Mouse (Mus musculus) limb, embryonic 12.5 days (tissue): ENCODE data around the gene Ddx23. TPM values are rescaled to one million over a fixed set of nuclear protein-coding genes. Genes with fewer than 3 reads are reported as not detected.

Source experiments
- ATAC-seq: fragments of 200-750 bp; cut with Nextera tagmentation; 2 replicates; pipeline ENCODE4 v1.8.0; 2017; ENCODE audit warnings: low read depth, moderate TSS enrichment; ENCODE audit not compliant: insufficient number of reproducible peaks, insufficient read depth, low FRiP score, low TSS enrichment
- H3K27ac ChIP-seq: fragments of 300-500 bp; sonication (generic); 2 replicates; pipeline ENCODE4 v1.5.1; 2016; ENCODE audit warnings: mild to moderate bottlenecking, moderate library complexity
- H3K27me3 ChIP-seq: fragments of 300-500 bp; sonication (generic); 2 replicates; pipeline ENCODE4 v1.6.1; 2016; ENCODE audit warnings: mild to moderate bottlenecking, moderate library complexity
- H3K36me3 ChIP-seq: fragments of 300-500 bp; sonication (generic); 2 replicates; pipeline ENCODE4 v1.6.1; 2016; ENCODE audit warnings: mild to moderate bottlenecking, moderate library complexity
- H3K4me1 ChIP-seq: fragments of 300-500 bp; sonication (generic); replicated peaks from 2 replicates; pipeline ENCODE4 v1.6.1; 2016
- H3K4me2 ChIP-seq: fragments of 300-500 bp; sonication (generic); 2 replicates; pipeline ENCODE4 v1.6.1; 2016; ENCODE audit warnings: mild to moderate bottlenecking, moderate library complexity
- H3K4me3 ChIP-seq: fragments of 300-500 bp; sonication (generic); replicated peaks from 2 replicates; pipeline ENCODE4 v1.5.1; 2016; ENCODE audit warnings: mild to moderate bottlenecking
- H3K9ac ChIP-seq: fragments of 300-500 bp; sonication (generic); replicated peaks from 2 replicates; pipeline ENCODE4 v1.6.1; 2016; ENCODE audit warnings: mild to moderate bottlenecking, moderate library complexity
- H3K9me3 ChIP-seq: fragments of 300-500 bp; sonication (generic); 2 replicates; pipeline ENCODE4 v1.6.1; 2016; ENCODE audit warnings: mild to moderate bottlenecking, moderate library complexity
- WGBS: fragments of 180-500 bp; shearing (Covaris S2); methylation state at CpG from one replicate; pipeline ENCODE4 v1.1.7; 2016; 5-methylcytosine and 5-hydroxymethylcytosine counted together
- polyA plus RNA-seq: library from polyadenylated mRNA; unstranded; fragments of >200 nt; fragmentation: Nextera tagmentation; extraction: Ambion mirVana; gene quantifications from 2 replicates; pipeline ENCODE4 v1.2.1, GENCODE M21; 2016

The Ddx23 gene
- polyA plus RNA-seq, 1 experiment from 2014 or later, result 31.5 TPM

DNA sequence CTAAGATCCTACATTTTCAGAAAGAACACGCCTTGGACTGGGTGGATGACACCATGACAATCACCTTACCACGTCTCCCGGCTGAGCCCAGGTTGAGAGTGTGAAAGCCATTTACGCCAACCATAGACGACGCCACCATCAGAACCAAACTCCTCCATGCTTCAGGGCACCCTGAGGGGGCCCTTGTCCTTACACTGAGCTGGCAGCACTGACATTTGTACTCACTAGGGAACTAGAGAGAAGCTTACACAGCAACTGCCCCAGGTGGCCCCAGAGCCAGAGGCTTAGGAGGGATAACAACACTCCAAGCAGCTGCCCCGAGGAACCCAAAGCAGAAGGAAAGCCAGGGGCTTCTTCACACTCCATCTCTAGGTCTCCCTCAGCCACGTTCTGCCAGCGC is 56.0 kb downstream of the Ddx23 start:
- Histone ChIP-seq H3K9ac (0 out of 2 replicates have a peak overlapping the region, but pooled peaks have one; percentile 9), H3K4me3 (no peak overlapping the region), H3K27ac (no peak overlapping the region), H3K36me3 (peaks cover 45% of the 10 kb centered on the region), H3K4me1 (peaks cover 46% of the 10 kb centered on the region), H3K9me3 (no peaks in the 10 kb centered on the region), H3K4me2 (peak overlapping the region; percentile 94; the same call in 1 of the 2 replicates), H3K27me3 (no peaks in the 10 kb centered on the region)
- 68% methylated on average over 9 of the region's 9 CpGs for WGBS
- ATAC-seq, result no peak

DNA sequence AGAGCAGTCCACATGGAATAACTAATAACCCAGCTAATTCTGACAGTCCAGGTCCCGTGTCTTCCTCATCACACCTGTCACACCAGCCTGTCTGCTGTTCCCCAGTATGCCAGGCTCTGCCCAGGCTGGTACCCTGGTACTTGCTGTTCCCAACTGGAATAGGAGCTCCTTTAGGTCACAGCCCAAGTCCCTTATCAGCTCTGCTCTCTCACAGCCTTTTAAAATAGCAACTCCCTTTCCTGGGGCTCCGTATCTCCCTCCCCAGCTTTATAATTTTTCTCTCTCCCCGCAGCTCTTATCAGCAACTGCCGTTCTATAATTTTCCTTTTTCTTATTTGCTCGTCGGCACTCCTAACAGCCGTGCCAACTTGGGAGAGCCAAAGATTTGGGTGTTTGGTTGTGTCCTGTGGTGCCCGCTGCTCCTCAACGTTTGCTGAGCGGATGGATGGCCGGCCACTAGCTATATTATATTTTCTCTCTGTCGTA is 56.6 kb downstream of the Ddx23 start:
- H3K27me3 ChIP-seq, result no peaks in the 10 kb centered on the region
- no peak overlapping the region for H3K27ac ChIP-seq
- H3K4me2 ChIP-seq, result no peak overlapping the region
- H3K4me3 ChIP-seq, result no peak overlapping the region
- no peak overlapping the region for H3K9ac ChIP-seq
- ATAC-seq, result no peak
- 93% methylated on average over 12 of the region's 12 CpGs for WGBS
- peaks cover 51% of the 10 kb centered on the region for H3K36me3 ChIP-seq
- H3K9me3 ChIP-seq, result no peaks in the 10 kb centered on the region
- H3K4me1 ChIP-seq, result peaks cover 46% of the 10 kb centered on the region

DNA sequence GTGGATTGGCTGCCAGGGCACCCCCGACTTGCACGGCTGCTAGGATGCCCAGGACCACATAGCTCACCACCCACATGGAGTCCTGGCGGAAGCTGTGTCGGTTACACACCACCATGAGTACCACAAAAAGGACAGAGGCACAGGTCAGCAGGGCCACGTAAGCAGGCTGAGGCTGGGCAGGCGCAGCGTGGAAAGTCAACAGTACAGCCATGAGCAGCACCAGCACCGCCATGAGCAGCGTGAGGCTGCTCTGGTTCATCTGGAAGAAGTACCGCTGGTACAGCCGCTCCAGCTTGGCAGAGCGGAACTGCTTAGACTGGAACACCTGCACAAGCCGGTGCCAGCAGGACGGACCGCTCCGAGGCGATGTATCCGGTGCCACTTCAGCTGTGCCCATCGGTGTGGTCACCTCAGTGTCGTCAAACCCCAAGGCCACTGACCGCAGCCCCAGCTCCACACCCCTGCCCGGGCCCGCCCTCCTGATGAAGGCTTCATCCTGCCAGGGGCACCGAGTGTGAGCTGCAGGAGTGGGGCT is 58.6 kb downstream of the Ddx23 start:
- peaks cover 71% of the 10 kb centered on the region for H3K36me3 ChIP-seq
- no peak for ATAC-seq
- no peak overlapping the region for H3K4me3 ChIP-seq
- H3K9ac ChIP-seq, result no peak overlapping the region; the same call in 1 of the 2 replicates
- WGBS, result 95% methylated on average over 24 of the region's 24 CpGs
- H3K9me3 ChIP-seq, result no peaks in the 10 kb centered on the region
- H3K4me2 ChIP-seq, result no peak overlapping the region
- peaks cover 44% of the 10 kb centered on the region for H3K4me1 ChIP-seq
- no peaks in the 10 kb centered on the region for H3K27me3 ChIP-seq
- 0 out of 2 replicates have a peak overlapping the region, but pooled peaks have one; percentile 12 for H3K27ac ChIP-seq

DNA sequence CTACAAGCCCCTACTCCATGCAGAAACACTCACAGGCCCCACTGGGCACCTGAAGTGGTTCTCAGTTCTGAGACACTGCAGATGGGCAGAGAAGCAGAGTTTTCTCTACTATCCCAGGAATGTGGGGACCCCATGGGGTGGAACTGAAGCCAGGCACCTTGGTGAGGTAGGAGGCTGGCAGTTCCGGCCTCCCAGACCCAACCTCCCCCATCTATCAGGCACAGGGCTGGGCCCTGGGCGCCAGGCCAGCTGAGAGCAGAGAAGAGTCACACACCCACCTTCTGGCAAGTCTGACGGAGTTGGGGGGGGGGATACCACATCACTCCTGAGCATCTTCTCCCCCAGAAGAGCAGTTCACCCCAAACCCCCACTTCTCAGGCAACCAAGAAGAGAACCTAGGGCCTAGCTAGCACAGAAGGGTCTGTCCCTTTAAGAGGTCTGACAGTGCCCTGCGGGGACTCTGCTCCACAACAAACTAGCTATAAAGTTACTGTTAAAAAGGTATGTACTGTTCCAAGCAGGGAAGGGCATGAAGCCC is 59.7 kb downstream of the Ddx23 start:
- H3K27ac ChIP-seq, result no peak overlapping the region
- peak overlapping the region; percentile 33 for H3K4me2 ChIP-seq

DNA sequence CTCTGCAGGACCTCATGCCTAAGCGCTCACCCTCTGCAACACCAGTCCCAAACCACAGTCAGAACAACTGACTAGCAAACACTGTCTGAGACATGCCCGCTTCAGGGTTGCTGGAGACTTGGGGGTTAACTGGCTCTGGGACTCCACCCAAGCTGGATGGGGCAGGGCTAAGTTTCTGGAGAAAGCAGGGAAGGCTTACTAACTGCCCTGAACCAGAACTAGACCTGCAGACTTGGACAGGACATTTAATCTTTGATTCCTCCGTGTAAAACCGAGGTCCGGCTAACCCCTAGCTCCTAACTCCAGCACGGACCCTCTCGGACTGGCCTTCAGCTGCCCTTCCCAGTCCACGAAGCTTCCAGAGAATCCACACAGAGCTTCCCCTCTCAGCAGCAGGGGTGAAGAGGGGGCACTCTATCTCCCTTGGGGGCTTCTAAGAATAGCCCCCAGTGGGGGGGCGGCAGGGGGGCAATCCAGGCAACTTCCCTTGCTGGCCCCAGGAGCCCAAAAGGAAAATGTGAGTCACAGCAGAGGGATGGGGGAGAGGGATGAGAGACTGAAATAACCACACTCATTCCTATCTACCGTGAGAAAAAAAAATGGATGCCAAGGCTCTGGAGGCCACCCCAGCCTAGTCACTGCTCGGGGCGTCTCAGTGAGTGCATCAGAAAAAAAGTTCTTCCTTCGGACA is 60.4 kb downstream of the Ddx23 start:
- no peaks in the 10 kb centered on the region for H3K27me3 ChIP-seq
- peak overlapping the region; percentile 22; the same call in 1 of the 2 replicates for H3K4me2 ChIP-seq
- H3K9ac ChIP-seq, result peak overlapping the region; percentile 37; the same call in 1 of the 2 replicates
- no peak overlapping the region for H3K27ac ChIP-seq
- 71% methylated on average over 13 of the region's 13 CpGs for WGBS
- no peak overlapping the region for H3K4me3 ChIP-seq
- peaks cover 31% of the 10 kb centered on the region for H3K4me1 ChIP-seq
- no peaks in the 10 kb centered on the region for H3K9me3 ChIP-seq
- ATAC-seq, result no peak
- H3K36me3 ChIP-seq, result peaks cover 89% of the 10 kb centered on the region

More for the DNA sequence above, 59.7 kb downstream of the Ddx23 start:
- peak overlapping the region; percentile 6; the same call in 1 of the 2 replicates for H3K4me3 ChIP-seq
- 67% methylated on average over 4 of the region's 4 CpGs for WGBS
- no peaks in the 10 kb centered on the region for H3K9me3 ChIP-seq
- H3K4me1 ChIP-seq, result peaks cover 38% of the 10 kb centered on the region
- H3K27me3 ChIP-seq, result no peaks in the 10 kb centered on the region
- peaks cover 83% of the 10 kb centered on the region for H3K36me3 ChIP-seq
- peak overlapping the region; percentile 37; the same call in 1 of the 2 replicates for H3K9ac ChIP-seq
- no peak for ATAC-seq

DNA sequence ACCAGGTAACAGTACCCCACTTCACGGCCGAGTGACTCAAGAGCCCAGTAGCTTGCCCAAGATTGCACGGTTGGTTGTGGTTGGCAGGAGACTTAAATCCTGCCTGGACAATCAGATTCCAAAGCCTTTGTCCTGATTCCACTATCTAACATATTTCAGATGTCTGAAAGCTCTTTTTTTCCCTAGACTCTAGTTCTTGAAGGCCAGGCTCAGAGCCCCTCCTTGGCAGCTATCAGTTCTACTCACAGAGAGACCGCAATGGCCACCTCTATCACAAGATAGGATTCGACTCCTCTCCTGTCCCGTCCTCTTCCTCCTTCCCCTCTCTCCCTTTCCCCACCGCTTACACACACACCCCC is 60.9 kb downstream of the Ddx23 start:
- H3K4me2 ChIP-seq, result no peak overlapping the region
- no peaks in the 10 kb centered on the region for H3K27me3 ChIP-seq
- no peaks in the 10 kb centered on the region for H3K9me3 ChIP-seq
- no peak for ATAC-seq
- H3K27ac ChIP-seq, result no peak overlapping the region
- H3K9ac ChIP-seq, result peak overlapping the region; percentile 37; the same call in 1 of the 2 replicates
- H3K4me3 ChIP-seq, result no peak overlapping the region
- WGBS, result 88% methylated on average over 7 of the region's 7 CpGs
- H3K4me1 ChIP-seq, result peaks cover 26% of the 10 kb centered on the region
- H3K36me3 ChIP-seq, result peaks cover 94% of the 10 kb centered on the region

DNA sequence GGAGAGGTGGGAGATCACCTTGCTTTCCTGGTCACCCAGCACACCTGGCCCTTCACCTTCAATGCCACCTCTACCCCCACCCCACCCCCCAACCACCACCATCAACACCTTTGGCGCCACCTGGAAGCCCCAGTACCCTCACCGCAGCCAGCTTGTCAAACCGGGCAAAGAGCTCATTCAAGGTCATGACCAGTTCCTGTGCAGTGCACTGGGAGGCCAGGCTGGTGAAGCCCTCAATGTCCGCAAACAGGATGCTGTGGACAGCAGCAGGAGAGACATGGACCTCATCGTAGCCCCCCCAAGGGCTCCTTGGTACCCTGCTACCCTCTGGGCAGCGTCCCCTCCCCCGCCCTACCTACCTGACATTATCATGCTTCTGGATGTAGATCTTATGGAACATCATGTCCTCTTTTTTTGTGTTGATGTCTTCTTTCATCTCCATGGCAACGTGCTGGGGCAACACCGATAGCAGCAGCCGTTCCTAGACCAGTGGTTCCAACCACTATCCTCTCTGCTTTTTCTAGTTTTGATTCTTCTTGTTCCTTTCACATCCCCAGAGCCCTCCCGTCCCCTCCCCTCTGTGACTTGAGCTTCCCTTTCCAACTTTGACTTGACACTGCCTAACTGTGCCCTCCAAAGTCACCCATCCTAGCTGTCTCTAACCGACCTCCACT is 62.5 kb downstream of the Ddx23 start:
- no peak for ATAC-seq
- 81% methylated on average over 12 of the region's 12 CpGs for WGBS
- Histone ChIP-seq H3K9ac (no peak overlapping the region), H3K4me1 (peaks cover 24% of the 10 kb centered on the region), H3K9me3 (no peaks in the 10 kb centered on the region), H3K36me3 (peaks cover 97% of the 10 kb centered on the region), H3K4me2 (no peak overlapping the region), H3K27ac (no peak overlapping the region), H3K4me3 (no peak overlapping the region), H3K27me3 (no peaks in the 10 kb centered on the region)

DNA sequence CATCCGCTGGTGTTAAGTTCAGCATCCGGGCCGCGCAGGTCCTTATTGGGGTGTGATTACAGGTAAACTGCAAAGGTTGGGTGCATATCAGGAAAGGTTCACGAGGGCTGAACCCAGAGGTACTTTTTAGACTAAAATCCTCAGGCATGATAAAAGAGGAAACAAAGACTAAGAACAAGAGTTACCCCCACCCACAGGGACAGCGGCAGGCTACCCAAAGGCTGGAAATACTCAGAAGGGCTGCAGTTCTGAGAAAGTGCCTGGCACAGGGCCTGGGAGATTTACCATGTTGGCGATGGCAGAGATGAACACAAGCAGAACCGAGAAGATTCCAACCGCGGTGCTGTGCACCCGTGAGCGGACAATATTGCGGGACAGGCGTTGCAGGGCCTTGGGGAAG is 66.1 kb downstream of the Ddx23 start:
- Histone ChIP-seq H3K27me3 (no peaks in the 10 kb centered on the region), H3K4me1 (no peaks in the 10 kb centered on the region), H3K4me2 (no peak overlapping the region), H3K9ac (no peak overlapping the region), H3K4me3 (no peak overlapping the region), H3K36me3 (peaks cover 100% of the 10 kb centered on the region), H3K27ac (no peak overlapping the region), H3K9me3 (no peaks in the 10 kb centered on the region)
- 92% methylated on average over 14 of the region's 14 CpGs for WGBS
- no peak for ATAC-seq

Other genes starting within 250 kb of the Ddx23 start
- gene Olfr282, start 231.7 kb downstream of the Ddx23 start, polyA plus RNA-seq, result not detected in 2 replicates
- gene Olfr281, start 210.3 kb downstream of the Ddx23 start, polyA plus RNA-seq, result not detected in 2 replicates
- not detected in 2 replicates for gene OR5BS1P, start 193.0 kb downstream of the Ddx23 start, polyA plus RNA-seq
- gene Lalba, start 180.2 kb downstream of the Ddx23 start, polyA plus RNA-seq, result 0.38 TPM in 1 of 2 replicates, not detected in the other
- gene Olfr279, start 170.5 kb downstream of the Ddx23 start, polyA plus RNA-seq, result not detected in 2 replicates
- gene Kansl2, start 128.6 kb downstream of the Ddx23 start, polyA plus RNA-seq, result 190 and 192 TPM in 2 replicates
- gene Ccnt1, start 92.0 kb downstream of the Ddx23 start, polyA plus RNA-seq, result 54.0 and 59.4 TPM in 2 replicates
- 0.69 TPM in 1 of 2 replicates, not detected in the other for gene 4930415O20Rik, start 91.9 kb downstream of the Ddx23 start, polyA plus RNA-seq
- 22.1 and 25.7 TPM in 2 replicates for gene Adcy6, start 52.8 kb downstream of the Ddx23 start, polyA plus RNA-seq
- gene Cacnb3, start 32.1 kb downstream of the Ddx23 start, polyA plus RNA-seq, result 43.1 and 44.3 TPM in 2 replicates
- 0.24 and 0.54 TPM in 2 replicates for gene Rnd1, start 14.6 kb upstream of the Ddx23 start, polyA plus RNA-seq
- 0.50 and 0.70 TPM in 2 replicates for gene Ccdc65, start 45.3 kb upstream of the Ddx23 start, polyA plus RNA-seq
- 25.4 and 28.0 TPM in 2 replicates for gene Fkbp11, start 65.3 kb upstream of the Ddx23 start, polyA plus RNA-seq
- gene Arf3, start 100.3 kb upstream of the Ddx23 start, polyA plus RNA-seq, result 46.5 and 54.1 TPM in 2 replicates
- gene Wnt10b, start 115.3 kb upstream of the Ddx23 start, polyA plus RNA-seq, result 1.5 and 1.7 TPM in 2 replicates
- not detected in 2 replicates for gene Wnt1, start 127.0 kb upstream of the Ddx23 start, polyA plus RNA-seq
- gene Ddn, start 146.6 kb upstream of the Ddx23 start, polyA plus RNA-seq, result 0.23 TPM in 1 of 2 replicates, not detected in the other
- 81.4 and 88.4 TPM in 2 replicates for gene Prkag1, start 168.6 kb upstream of the Ddx23 start, polyA plus RNA-seq
- 13.0 and 14.4 TPM in 2 replicates for gene Kmt2d, start 208.3 kb upstream of the Ddx23 start, polyA plus RNA-seq
- 23.9 and 25.8 TPM in 2 replicates for gene Rhebl1, start 231.6 kb upstream of the Ddx23 start, polyA plus RNA-seq
- gene Dhh, start 235.6 kb upstream of the Ddx23 start, polyA plus RNA-seq, result 0.52 and 0.74 TPM in 2 replicates